Mouse (Mus musculus) right cerebral cortex, postnatal 10 days (tissue): ENCODE measurements around the gene Cars.

Source experiments
- DNase-seq, 2 experiments: peaks; one replicate each; pipeline ENCODE4 v3.0.0; 2021; ENCODE audit warnings: low spot score in 2 of 2

Gene Cars

GRCm38 (mm10) chr7:143510593-143511334, 89.1 kb downstream of the Cars start:
- DNase-seq: no peak

- DNase-seq: no peak
These were observed 90.3 kb downstream of the Cars start for GRCm38 (mm10) chr7:143509566-143509965.
